Mouse (Mus musculus) bone marrow, adult 2 months (tissue): ENCODE data around the gene Fgfr2. TPM values are rescaled to one million over a fixed set of nuclear protein-coding genes. Genes with fewer than 3 reads are reported as not detected.
A peak's percentile ranks its signal among the peaks of the same experiment; 100 is the strongest.

ENCODE experiments used
- H3K27ac ChIP-seq: fragments of 200-500 bp; 2 replicates; pipeline ENCODE4 v1.5.1; 2012; ENCODE audit warnings: low read depth, mild to moderate bottlenecking, control low read depth, inconsistent platforms, low read length; ENCODE audit not compliant: control insufficient read depth, poor library complexity, insufficient read depth
- H3K4me1 ChIP-seq: fragments of 200-500 bp; 2 replicates; pipeline ENCODE4 v1.6.1; 2011; ENCODE audit warnings: low read length; ENCODE audit not compliant: control insufficient read depth, insufficient read depth
- H3K4me3 ChIP-seq: fragments of 200-500 bp; replicated peaks from 2 replicates; pipeline ENCODE3; 2011; ENCODE audit warnings: mild to moderate bottlenecking, low read depth, low read length, control low read depth; ENCODE audit not compliant: control insufficient read depth
- CTCF ChIP-seq: fragments of 200-500 bp; IDR thresholded peaks from 2 replicates; pipeline ENCODE4 v1.5.1; 2011; ENCODE audit warnings: low read length, control low read depth; ENCODE audit not compliant: control insufficient read depth, insufficient read depth
- POLR2A ChIP-seq: fragments of 200-500 bp; IDR thresholded peaks from 2 replicates; pipeline ENCODE4 v1.6.1; 2011; ENCODE audit warnings: low read depth, mild to moderate bottlenecking, control low read depth, low read length, borderline replicate concordance; ENCODE audit not compliant: control insufficient read depth
- WGBS: fragments of 180-500 bp; shearing (Covaris S2); methylation state at CpG from one replicate; pipeline ENCODE4 v1.1.7; 2018; 5-methylcytosine and 5-hydroxymethylcytosine counted together
- polyA plus RNA-seq: library from polyadenylated mRNA; stranded (reverse); fragments of >200 nt; gene quantifications from 2 replicates; pipeline ENCODE4 v1.2.4, GENCODE M21; 2011; ENCODE audit warnings: low replicate concordance; ENCODE audit not compliant: missing spikeins, insufficient read depth, insufficient read length

Fgfr2 gene
- polyA plus RNA-seq, 1 experiment, result 8.2 TPM

- TF ChIP-seq POLR2A (no peak), CTCF (no peak)
- 13% methylated on average over 1 of the region's 1 CpGs for WGBS
- H3K4me3 ChIP-seq, result no peak overlapping the region
Observed at GRCm38 (mm10) chr7:132380634-132381336, 742.4 kb downstream of the Fgfr2 start.

GRCm38 (mm10) chr7:132377913-132378312 is 745.2 kb downstream of the Fgfr2 start:
- WGBS, result 79% methylated on average over 6 of the region's 6 CpGs
- Histone ChIP-seq H3K4me3 (no peak overlapping the region), H3K4me1 (no peaks in the 10 kb centered on the region; the same call in 1 of the 2 replicates), H3K27ac (no peak overlapping the region)
- TF ChIP-seq CTCF, result no peak
- no peak for TF ChIP-seq POLR2A

More at GRCm38 (mm10) chr7:132380634-132381336, 742.4 kb downstream of the Fgfr2 start:
- Histone ChIP-seq H3K4me1 (no peaks in the 10 kb centered on the region; the same call in 1 of the 2 replicates), H3K27ac (no peak overlapping the region)

- Histone ChIP-seq H3K4me3 (no peak overlapping the region), H3K27ac (no peak overlapping the region), H3K4me1 (no peaks in the 10 kb centered on the region)
- 67% methylated on average over 10 of the region's 10 CpGs for WGBS
- no peak for TF ChIP-seq POLR2A
- no peak for TF ChIP-seq CTCF
Observed at GRCm38 (mm10) chr7:132373594-132374378, 749.4 kb downstream of the Fgfr2 start.

GRCm38 (mm10) chr7:132372752-132373513 is 750.2 kb downstream of the Fgfr2 start:
- H3K4me3 ChIP-seq, result no peak overlapping the region
- WGBS, result 83% methylated on average over 17 of the region's 17 CpGs
- no peak overlapping the region for H3K27ac ChIP-seq
- TF ChIP-seq CTCF (no peak), POLR2A (no peak)
- no peaks in the 10 kb centered on the region for H3K4me1 ChIP-seq

- TF ChIP-seq POLR2A (no peak), CTCF (no peak)
- 76% methylated on average over 1 of the region's 1 CpGs for whole genome bisulfite sequencing
- no peak overlapping the region for H3K4me3 ChIP-seq
- H3K27ac ChIP-seq, result no peak overlapping the region
- H3K4me1 ChIP-seq, result peaks cover 3% of the 10 kb centered on the region
Observed at GRCm38 (mm10) chr7:132371832-132372231, 751.3 kb downstream of the Fgfr2 start.

GRCm38 (mm10) chr7:132369784-132370183 is 753.4 kb downstream of the Fgfr2 start:
- Histone ChIP-seq H3K4me1 (peaks cover 8% of the 10 kb centered on the region), H3K4me3 (no peak overlapping the region), H3K27ac (no peak overlapping the region)
- WGBS, result 55% methylated on average over 2 of the region's 2 CpGs
- TF ChIP-seq POLR2A, result no peak
- no peak for TF ChIP-seq CTCF

- Histone ChIP-seq H3K4me3 (no peak overlapping the region), H3K27ac (no peak overlapping the region), H3K4me1 (peaks cover 12% of the 10 kb centered on the region)
- 65% methylated on average over 6 of the region's 6 CpGs for WGBS
- no peak for TF ChIP-seq CTCF
- TF ChIP-seq POLR2A, result no peak
Observed at GRCm38 (mm10) chr7:132368859-132369258, 754.3 kb downstream of the Fgfr2 start.

GRCm38 (mm10) chr7:132367344-132367743 is 755.8 kb downstream of the Fgfr2 start:
- TF ChIP-seq CTCF (no peak), POLR2A (no peak)
- WGBS, result 46% methylated on average over 3 of the region's 3 CpGs
- Histone ChIP-seq H3K4me3 (no peak overlapping the region), H3K4me1 (peaks cover 12% of the 10 kb centered on the region), H3K27ac (peak overlapping the region; percentile 8)
